Mouse (Mus musculus): ENCODE results near the gene Vps16.

DNA sequence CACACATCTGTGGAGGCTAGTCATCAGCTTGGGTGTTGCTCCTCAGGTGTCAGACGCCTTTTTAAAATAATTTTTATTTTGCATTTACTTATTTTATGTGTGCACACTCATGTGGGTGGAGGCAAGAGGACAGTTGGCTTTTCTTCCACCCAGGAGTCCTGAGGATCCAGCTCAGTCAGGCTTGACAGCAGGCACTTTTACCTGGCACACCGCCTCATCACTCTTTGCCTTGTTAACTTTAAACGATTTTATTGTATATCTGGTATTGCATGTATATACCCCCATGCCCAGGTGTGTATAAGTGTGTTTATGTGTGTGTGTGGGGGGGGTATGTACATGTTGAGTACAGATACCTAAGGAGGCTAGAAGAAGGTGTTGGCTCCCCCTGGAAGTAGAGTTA lies 33.7 kb downstream of the Vps16 start:
- TF ChIP-seq CTCF (conservative IDR thresholded peaks at IDR 0.05 in 1 of 2, IDR thresholded peaks at IDR 0.05 in 1 of 2; ENCODE audit: low read depth in 2 of 2, low read length in 2 of 2) (no peak), MAZ (IDR thresholded peaks at IDR 0.05; ENCODE audit: low read depth, low read length) (no peak), ZC3H11A (IDR thresholded peaks at IDR 0.05; ENCODE audit: low read depth, low read length) (no peak), RAD21 (IDR thresholded peaks at IDR 0.05; ENCODE audit: low read depth, low read length) (no peak), TCF12 (IDR thresholded peaks at IDR 0.05; ENCODE audit: low read depth, low read length) (no peak), MAFK (IDR thresholded peaks at IDR 0.05; ENCODE audit: insufficient replicate concordance, low read length) (no peak), POLR2A (IDR thresholded peaks at IDR 0.05; ENCODE audit: low read depth, low read length) (no peak)
